Mouse (Mus musculus) liver, embryonic 14.5 days (tissue): Measurements from ENCODE around the gene Hoxb5. TPM values are rescaled to one million over a fixed set of nuclear protein-coding genes. Genes with fewer than 3 reads are reported as not detected.

Experiments used
- ATAC-seq: fragments of 200-750 bp; cut with Nextera tagmentation; 2 replicates; pipeline ENCODE4 v1.8.0; 2017; ENCODE audit warnings: moderate number of reproducible peaks, mild to moderate bottlenecking, moderate library complexity; ENCODE audit not compliant: insufficient read depth
- DNase-seq, 3 experiments: peaks; one replicate each; pipeline ENCODE4 v3.0.0-alpha.2; 2012 to 2013; ENCODE audit warnings: low read depth in 3 of 3, low spot score in 3 of 3
- H3K27ac ChIP-seq: fragments of 300-500 bp; sonication (generic); 2 replicates; pipeline ENCODE4 v1.5.1; 2014; ENCODE audit warnings: moderate library complexity, mild to moderate bottlenecking, control low read depth, inconsistent platforms
- H3K27me3 ChIP-seq: fragments of 300-500 bp; sonication (generic); 2 replicates; pipeline ENCODE4 v1.6.1; 2014; ENCODE audit warnings: mild to moderate bottlenecking, low read length, moderate library complexity; ENCODE audit not compliant: control insufficient read depth, insufficient read depth
- H3K36me3 ChIP-seq: fragments of 300-500 bp; sonication (generic); replicated peaks from 2 replicates; pipeline ENCODE4 v1.6.1; 2014; ENCODE audit warnings: low read depth; ENCODE audit not compliant: control insufficient read depth, insufficient read depth
- H3K4me1 ChIP-seq, 2 experiments: fragments of 200-500 bp in 1 of 2; fragments of 300-500 bp in 1 of 2; sonication (generic) in 1 of 2; replicated peaks; 2 replicates each; pipeline ENCODE4 v1.6.1; 2012 to 2014; ENCODE audit warnings: antibody characterized with exemption in 1 of 2, inconsistent platforms in 1 of 2, low read length in 1 of 2; ENCODE audit not compliant: control insufficient read depth in 2 of 2, insufficient read depth in 2 of 2
- H3K4me2 ChIP-seq: fragments of 300-500 bp; sonication (generic); 2 replicates; pipeline ENCODE4 v1.6.1; 2014; ENCODE audit warnings: low read depth, mild to moderate bottlenecking, control low read depth, moderate library complexity
- H3K4me3 ChIP-seq, 2 experiments: fragments of 200-500 bp in 1 of 2; fragments of 300-500 bp in 1 of 2; sonication (generic) in 1 of 2; 2 replicates each; pipeline ENCODE4 v1.5.1; 2012 to 2014; ENCODE audit warnings: low read depth in 2 of 2, low read length in 2 of 2, mild to moderate bottlenecking in 2 of 2, control low read depth in 1 of 2, inconsistent platforms in 1 of 2, moderate library complexity in 1 of 2; ENCODE audit not compliant: insufficient read depth in 1 of 2
- H3K9ac ChIP-seq: fragments of 300-500 bp; sonication (generic); replicated peaks from 2 replicates; pipeline ENCODE4 v1.6.1; 2014; ENCODE audit warnings: mild to moderate bottlenecking, control low read depth, moderate library complexity
- H3K9me3 ChIP-seq: fragments of 300-500 bp; sonication (generic); 2 replicates; pipeline ENCODE4 v1.6.1; 2016; ENCODE audit warnings: low read length, mixed read lengths; ENCODE audit not compliant: control insufficient read depth
- CTCF ChIP-seq: IDR thresholded peaks from 2 replicates; pipeline ENCODE4 v1.5.1; 2016; ENCODE audit warnings: antibody characterized with exemption, low read depth, control low read depth
- EP300 ChIP-seq: IDR thresholded peaks from 2 replicates; pipeline ENCODE4 v1.6.1; 2016; ENCODE audit warnings: antibody characterized with exemption, low read depth
- WGBS: fragments of 180-500 bp; shearing (Covaris S2); extraction: QIAGEN DNeasy Blood & Tissue Kit; methylation state at CpG from one replicate; pipeline ENCODE4 v1.1.7; 2014; ENCODE audit not compliant: insufficient replicate concordance; 5-methylcytosine and 5-hydroxymethylcytosine counted together
- polyA plus RNA-seq, 2 experiments: library from polyadenylated mRNA; depleted of rRNA in 1 of 2; stranded (reverse) in 1 of 2; unstranded in 1 of 2; fragments of >200 nt; fragmentation: Nextera tagmentation in 1 of 2; extraction: Ambion mirVana in 1 of 2; gene quantifications; 2 replicates each; pipeline versions ENCODE4 v1.2.1 to v1.2.3; 2012 to 2014

Hoxb5 gene
- polyA plus RNA-seq, 2 experiments = 0.06 to 0.23 TPM

- Histone ChIP-seq H3K4me3 (peak overlapping the region; percentile 6 to 45), H3K36me3 (no peaks in the 10 kb centered on the region), H3K27ac (no peak overlapping the region), H3K4me2 (peak overlapping the region; percentile 41; the same call in 1 of the 2 replicates), H3K27me3 (peaks cover 76% of the 10 kb centered on the region), H3K9me3 (no peaks in the 10 kb centered on the region), H3K9ac (no peak overlapping the region), H3K4me1 (no peaks in the 10 kb centered on the region)
- ATAC-seq (no peak), DNase-seq (no peak)
- no peak for TF ChIP-seq CTCF
- no peak for TF ChIP-seq EP300
- under 1% methylated on average over 29 of the region's 29 CpGs for whole genome bisulfite sequencing
Observed at GRCm38 (mm10) chr11:96319910-96320309, 16.8 kb downstream of the Hoxb5 start.

DNA sequence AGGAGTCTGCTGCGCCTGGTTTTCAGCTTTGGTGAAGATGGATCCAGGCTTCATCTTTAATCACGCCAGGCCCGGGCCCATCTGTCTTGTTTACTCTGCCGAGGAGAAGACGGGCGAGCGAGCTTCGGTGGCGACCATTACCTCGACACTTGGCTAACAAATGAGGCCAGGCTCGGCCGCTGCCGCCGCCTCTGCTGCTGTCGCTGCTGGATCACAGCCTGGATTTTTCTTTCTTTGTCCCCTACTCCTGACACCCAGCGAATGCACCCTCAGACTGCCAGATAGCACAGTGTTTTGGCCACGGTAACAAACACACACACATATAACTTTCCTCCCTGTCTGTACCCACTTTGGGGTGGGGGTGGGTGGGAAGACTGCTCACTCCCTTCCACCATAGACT is 17.6 kb downstream of the Hoxb5 start:
- ATAC-seq (no peak), DNase-seq (no peak)
- no peak overlapping the region for H3K4me2 ChIP-seq
- no peaks in the 10 kb centered on the region for H3K4me1 ChIP-seq
- no peak for TF ChIP-seq CTCF
- TF ChIP-seq EP300 = no peak
- peaks cover 76% of the 10 kb centered on the region for H3K27me3 ChIP-seq
- no peak overlapping the region for H3K27ac ChIP-seq
- H3K36me3 ChIP-seq = no peaks in the 10 kb centered on the region
- no peak overlapping the region for H3K9ac ChIP-seq
- 43% methylated on average over 17 of the region's 17 CpGs for WGBS
- H3K4me3 ChIP-seq = no peak overlapping the region
- H3K9me3 ChIP-seq = no peaks in the 10 kb centered on the region

- no peak overlapping the region for H3K9ac ChIP-seq
- no peak for DNase-seq
- no peak overlapping the region for H3K4me3 ChIP-seq
- TF ChIP-seq EP300 (no peak), CTCF (no peak)
- no peaks in the 10 kb centered on the region for H3K36me3 ChIP-seq
- no peaks in the 10 kb centered on the region for H3K9me3 ChIP-seq
- no peak overlapping the region for H3K27ac ChIP-seq
- no peak overlapping the region for H3K4me2 ChIP-seq
- H3K27me3 ChIP-seq = peaks cover 76% of the 10 kb centered on the region
- no peak for ATAC-seq
- 41% methylated on average over 5 of the region's 5 CpGs for WGBS
- no peaks in the 10 kb centered on the region for H3K4me1 ChIP-seq
Observed at GRCm38 (mm10) chr11:96321846-96322245, 18.7 kb downstream of the Hoxb5 start.

DNA sequence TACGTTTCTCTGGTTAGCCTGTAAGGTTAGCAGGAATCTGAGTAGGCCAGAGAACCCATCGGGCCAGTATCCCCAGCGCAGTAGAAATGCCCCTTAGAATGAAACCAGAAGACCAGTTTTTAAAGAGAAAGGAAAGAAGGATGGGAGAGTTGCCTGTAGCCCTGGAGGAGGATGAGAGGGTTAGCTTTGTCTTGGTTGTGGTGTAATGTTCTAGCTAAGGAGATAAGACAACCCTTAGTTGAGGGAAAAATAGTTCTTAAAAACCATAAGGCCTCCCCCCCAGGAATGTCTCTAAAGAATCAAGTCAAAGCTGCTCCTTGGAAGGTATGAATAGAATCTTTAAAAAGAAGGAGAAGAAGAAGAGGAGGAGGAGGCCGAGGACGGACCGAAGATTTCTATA is 19.6 kb downstream of the Hoxb5 start:
- no peak overlapping the region for H3K4me3 ChIP-seq
- ATAC-seq (no peak), DNase-seq (no peak)
- H3K36me3 ChIP-seq = no peaks in the 10 kb centered on the region
- no peak overlapping the region for H3K9ac ChIP-seq
- no peaks in the 10 kb centered on the region for H3K4me1 ChIP-seq
- H3K9me3 ChIP-seq = no peaks in the 10 kb centered on the region
- peaks cover 74% of the 10 kb centered on the region for H3K27me3 ChIP-seq
- WGBS = 31% methylated on average over 6 of the region's 6 CpGs
- TF ChIP-seq CTCF (no peak), EP300 (no peak)
- no peak overlapping the region for H3K4me2 ChIP-seq
- H3K27ac ChIP-seq = no peak overlapping the region

DNA sequence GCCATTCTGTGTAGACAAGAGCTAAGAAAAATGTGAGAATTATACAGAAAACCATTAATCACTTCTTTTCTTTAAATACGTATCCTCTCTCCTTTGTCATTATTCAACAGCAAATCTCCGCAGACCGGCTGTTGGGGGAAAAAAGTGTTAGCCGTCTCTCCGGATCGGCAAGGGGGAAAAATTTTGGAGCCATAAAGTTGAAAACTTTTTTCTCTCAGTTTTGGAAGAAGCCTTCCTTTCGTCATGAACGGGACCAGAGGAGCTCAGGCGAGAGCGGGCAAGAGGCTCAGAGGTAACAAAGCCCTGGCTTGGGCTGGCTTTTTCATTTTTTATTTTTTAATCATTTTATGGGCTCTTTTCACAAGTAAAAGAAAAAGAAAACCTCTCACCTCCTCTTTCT is 20.0 kb downstream of the Hoxb5 start, which contains the start of gene Hoxb3:
TSS of gene Hoxb3 (plus strand) at position 173 of the 400 bp plus-strand sequence.
- Histone ChIP-seq H3K4me1 (no peaks in the 10 kb centered on the region), H3K27ac (no peak within 1 kb of the TSS), H3K9me3 (no peaks in the 10 kb centered on the region), H3K27me3 (peaks cover 72% of the 10 kb centered on the region), H3K36me3 (no peaks in the 10 kb centered on the region), H3K9ac (no peak within 1 kb of the TSS), H3K4me2 (no peak within 1 kb of the TSS), H3K4me3 (no peak within 1 kb of the TSS)
- 55% methylated on average over 10 of the region's 10 CpGs for WGBS
- TF ChIP-seq EP300 (no peak), CTCF (no peak)
- no peak for ATAC-seq
- DNase-seq = no peak
